Mouse (Mus musculus): Measurements from ENCODE around the gene Cpe. TPM values are rescaled to one million over a fixed set of nuclear protein-coding genes. Genes with fewer than 3 reads are reported as not detected.

The Cpe gene
- 426 and 488 TPM in 2 replicates for polyA plus RNA-seq (2016; fragmentation: Nextera tagmentation; extraction: Ambion mirVana)

GRCm38 (mm10) chr8:64692651-64693201 is at the start of gene Cpe:
TSS of gene Cpe (minus strand) at chr8:64693054.
- peak within 1 kb of the TSS; percentile 87 for H3K9ac ChIP-seq (replicated peaks)
- H3K36me3 ChIP-seq = no peaks in the 10 kb centered on the region
- no peaks in the 10 kb centered on the region for H3K27me3 ChIP-seq
- peak; percentile 99 for ATAC-seq (ENCODE audit: low FRiP score, low read depth)
- WGBS = under 1% methylated on average over 54 of the region's 54 CpGs
- peak within 1 kb of the TSS; percentile 65 for H3K4me3 ChIP-seq
- peaks cover 24% of the 10 kb centered on the region for H3K4me1 ChIP-seq
- peak within 1 kb of the TSS; percentile 56 for H3K4me2 ChIP-seq (replicated peaks)
- H3K9me3 ChIP-seq = no peaks in the 10 kb centered on the region
- peak within 1 kb of the TSS; percentile 98 for H3K27ac ChIP-seq (replicated peaks)

DNA sequence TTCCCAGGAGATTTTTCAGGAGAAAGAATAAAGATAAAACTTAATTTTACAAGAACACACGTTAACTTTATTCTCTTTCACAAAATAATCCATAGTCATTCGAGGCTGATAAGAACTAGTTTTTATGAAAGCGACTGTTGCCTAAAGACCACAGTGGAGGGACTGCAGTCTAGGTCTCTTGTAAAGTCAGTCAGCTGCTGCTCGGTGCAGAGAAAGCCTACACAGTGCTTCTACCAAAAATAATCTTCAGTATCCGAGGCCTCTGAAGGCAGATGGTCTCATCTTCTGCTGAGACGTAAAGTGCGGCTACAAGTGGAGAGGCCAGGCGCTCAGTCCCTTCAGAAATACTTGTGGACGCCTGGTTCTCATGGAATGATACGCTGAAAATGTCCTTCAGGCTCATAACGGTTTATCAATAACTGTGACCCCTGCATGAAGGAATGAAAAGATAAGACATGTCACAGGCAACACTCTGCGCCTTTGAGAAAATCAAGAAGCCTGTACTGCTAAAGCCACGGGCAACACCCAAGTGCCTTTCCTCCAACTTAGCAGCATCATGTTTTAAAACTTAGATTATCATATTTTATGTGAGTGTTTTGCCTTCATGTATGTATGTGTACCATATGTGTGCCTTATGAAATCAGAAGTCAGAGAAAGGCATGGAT is 47.8 kb upstream of the Cpe start:
- 93% methylated on average over 13 of the region's 13 CpGs for WGBS
- no peak for ATAC-seq (ENCODE audit: low FRiP score, low read depth)
- no peaks in the 10 kb centered on the region for H3K27me3 ChIP-seq
- no peak overlapping the region for H3K4me2 ChIP-seq (replicated peaks)
- no peaks in the 10 kb centered on the region for H3K9me3 ChIP-seq
- H3K9ac ChIP-seq (replicated peaks) = no peak overlapping the region
- H3K27ac ChIP-seq (replicated peaks) = no peak overlapping the region
- no peaks in the 10 kb centered on the region for H3K4me1 ChIP-seq
- no peak overlapping the region for H3K4me3 ChIP-seq
- H3K36me3 ChIP-seq = peaks cover 6% of the 10 kb centered on the region

- ATAC-seq (ENCODE audit: low FRiP score, low read depth) = no peak
- no peak overlapping the region for H3K9ac ChIP-seq (replicated peaks)
- no peak overlapping the region for H3K4me2 ChIP-seq (replicated peaks)
- 94% methylated on average over 1 of the region's 1 CpGs for WGBS
- peaks cover 6% of the 10 kb centered on the region for H3K36me3 ChIP-seq
- peaks cover 9% of the 10 kb centered on the region for H3K4me1 ChIP-seq
- H3K9me3 ChIP-seq = no peaks in the 10 kb centered on the region
- H3K4me3 ChIP-seq = no peak overlapping the region
- no peaks in the 10 kb centered on the region for H3K27me3 ChIP-seq
- H3K27ac ChIP-seq (replicated peaks) = no peak overlapping the region
Measured at GRCm38 (mm10) chr8:64738916-64739315, 46.1 kb upstream of the Cpe start.

GRCm38 (mm10) chr8:64736767-64737323 is 44.0 kb upstream of the Cpe start:
- Histone ChIP-seq H3K9me3 (no peaks in the 10 kb centered on the region), H3K9ac (replicated peaks) (no peak overlapping the region), H3K4me1 (peaks cover 16% of the 10 kb centered on the region), H3K4me2 (replicated peaks) (no peak overlapping the region), H3K4me3 (no peak overlapping the region), H3K27me3 (no peaks in the 10 kb centered on the region), H3K36me3 (peaks cover 6% of the 10 kb centered on the region; the same call in 1 of the 2 replicates), H3K27ac (replicated peaks) (no peak overlapping the region)
- ATAC-seq (ENCODE audit: low FRiP score, low read depth) = no peak
- 89% methylated on average over 3 of the region's 3 CpGs for WGBS

DNA sequence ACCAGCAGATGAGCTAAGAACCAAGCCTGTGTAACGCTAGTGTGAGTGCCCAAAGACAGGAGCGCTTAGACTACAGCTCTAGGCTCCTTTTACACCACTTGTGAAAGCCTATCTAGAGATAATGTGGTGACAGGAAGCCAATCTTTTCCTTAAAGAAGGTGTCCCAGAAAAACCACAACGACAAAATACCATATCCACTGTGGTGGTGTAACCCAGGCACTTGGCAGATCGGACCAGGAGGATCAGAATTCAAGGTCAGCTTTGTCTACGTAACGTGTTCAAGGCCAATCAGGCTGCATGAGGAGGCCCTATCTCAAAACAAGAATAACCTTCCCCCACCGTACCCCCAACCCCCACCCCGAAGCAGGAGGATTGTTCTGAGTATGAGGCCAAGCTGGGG is 42.3 kb upstream of the Cpe start:
- H3K4me1 ChIP-seq = peaks cover 23% of the 10 kb centered on the region
- 93% methylated on average over 8 of the region's 8 CpGs for WGBS
- no peak overlapping the region for H3K9ac ChIP-seq (replicated peaks)
- 0 out of 2 replicates have a peak overlapping the region, but pooled peaks have one; percentile 4 for H3K27ac ChIP-seq (replicated peaks)
- H3K4me2 ChIP-seq (replicated peaks) = no peak overlapping the region
- H3K4me3 ChIP-seq = no peak overlapping the region
- no peak for ATAC-seq (ENCODE audit: low FRiP score, low read depth)
- H3K36me3 ChIP-seq = peaks cover 10% of the 10 kb centered on the region
- no peaks in the 10 kb centered on the region for H3K27me3 ChIP-seq
- H3K9me3 ChIP-seq = no peaks in the 10 kb centered on the region

- H3K4me2 ChIP-seq (replicated peaks) = peak within 1 kb of the TSS; percentile 59
- H3K4me3 ChIP-seq = peak within 1 kb of the TSS; percentile 85
- no peaks in the 10 kb centered on the region for H3K27me3 ChIP-seq
- peak; percentile 99 for ATAC-seq (ENCODE audit: low FRiP score, low read depth)
- H3K27ac ChIP-seq (replicated peaks) = peak within 1 kb of the TSS; percentile 84
- WGBS = under 1% methylated on average over 60 of the region's 60 CpGs
- H3K4me1 ChIP-seq = peaks cover 37% of the 10 kb centered on the region
- H3K36me3 ChIP-seq = peaks cover 25% of the 10 kb centered on the region
- no peaks in the 10 kb centered on the region for H3K9me3 ChIP-seq
- H3K9ac ChIP-seq (replicated peaks) = peak within 1 kb of the TSS; percentile 76
Measured at GRCm38 (mm10) chr8:64733271-64733943, 40.6 kb upstream of the Cpe start, which contains the start of gene Msmo1. TSS of gene Msmo1 (minus strand) at chr8:64733792.

DNA sequence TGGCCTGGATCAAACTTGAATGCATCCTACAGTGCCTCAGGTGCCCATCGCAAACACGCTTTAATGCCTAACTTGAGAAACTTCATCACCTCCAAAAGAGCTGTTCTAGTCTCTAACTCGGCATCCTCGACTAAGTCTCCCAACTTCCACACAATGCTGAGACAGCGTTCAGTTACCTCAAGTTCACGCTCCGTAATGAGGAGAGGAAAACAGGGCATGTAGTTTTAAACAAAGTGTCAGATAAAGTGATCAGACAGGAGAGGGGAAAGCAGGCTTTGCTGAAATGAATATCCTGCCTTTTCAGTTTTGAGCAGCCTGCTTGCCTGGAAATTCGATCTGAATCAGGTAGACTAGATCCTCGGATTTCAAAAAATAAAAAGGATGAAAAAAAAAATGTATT is 39.7 kb upstream of the Cpe start:
- 9% methylated on average over 9 of the region's 9 CpGs for WGBS
- no peaks in the 10 kb centered on the region for H3K9me3 ChIP-seq
- peak overlapping the region; percentile 59 for H3K4me2 ChIP-seq (replicated peaks)
- peak overlapping the region; percentile 85 for H3K4me3 ChIP-seq
- H3K27me3 ChIP-seq = no peaks in the 10 kb centered on the region
- H3K4me1 ChIP-seq = peaks cover 42% of the 10 kb centered on the region
- peak overlapping the region; percentile 84; the same call in 1 of the 2 replicates for H3K27ac ChIP-seq (replicated peaks)
- H3K9ac ChIP-seq (replicated peaks) = peak overlapping the region; percentile 76
- peaks cover 27% of the 10 kb centered on the region for H3K36me3 ChIP-seq
- no peak for ATAC-seq (ENCODE audit: low FRiP score, low read depth)

- no peak overlapping the region for H3K27ac ChIP-seq (replicated peaks)
- H3K9me3 ChIP-seq = no peaks in the 10 kb centered on the region
- no peak for ATAC-seq (ENCODE audit: low FRiP score, low read depth)
- peaks cover 33% of the 10 kb centered on the region for H3K4me1 ChIP-seq
- no peaks in the 10 kb centered on the region for H3K27me3 ChIP-seq
- H3K4me2 ChIP-seq (replicated peaks) = no peak overlapping the region
- no peak overlapping the region for H3K4me3 ChIP-seq
- H3K9ac ChIP-seq (replicated peaks) = no peak overlapping the region
- H3K36me3 ChIP-seq = peaks cover 69% of the 10 kb centered on the region
- 85% methylated on average over 7 of the region's 7 CpGs for WGBS
Measured at GRCm38 (mm10) chr8:64728156-64728555, 35.3 kb upstream of the Cpe start.

DNA sequence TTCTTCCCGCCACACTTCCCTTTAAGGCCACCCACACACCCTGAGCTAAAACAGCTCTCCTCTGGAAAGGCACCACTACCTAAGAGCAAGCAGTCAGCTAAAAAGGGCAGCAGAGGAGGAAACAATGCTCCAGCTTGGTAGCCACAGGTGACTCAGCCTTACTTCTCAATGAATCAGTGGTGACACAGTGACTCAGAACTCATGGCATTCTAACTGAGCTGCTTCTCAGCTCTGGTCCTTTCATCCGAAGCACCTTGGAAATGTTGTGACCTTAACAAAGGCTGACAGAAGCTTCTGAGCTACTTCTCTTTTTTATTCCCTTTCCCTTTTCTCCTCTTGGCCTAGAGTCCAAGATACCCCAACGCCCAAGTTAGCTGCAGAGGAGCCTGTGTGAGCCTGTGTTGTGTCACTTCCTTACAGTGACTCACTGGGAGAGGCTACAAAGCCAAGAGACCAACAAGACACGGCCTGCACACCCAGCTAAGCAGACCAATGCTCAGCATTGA is 33.4 kb upstream of the Cpe start:
- H3K36me3 ChIP-seq = peaks cover 86% of the 10 kb centered on the region
- WGBS = 88% methylated on average over 4 of the region's 4 CpGs
- H3K9me3 ChIP-seq = no peaks in the 10 kb centered on the region

GRCm38 (mm10) chr8:64723206-64723605 is 30.4 kb upstream of the Cpe start:
- H3K27ac ChIP-seq (replicated peaks) = no peak overlapping the region
- ATAC-seq (ENCODE audit: low FRiP score, low read depth) = no peak
- H3K36me3 ChIP-seq = peaks cover 88% of the 10 kb centered on the region
- H3K4me1 ChIP-seq = peaks cover 3% of the 10 kb centered on the region; the same call in 1 of the 2 replicates
- H3K4me2 ChIP-seq (replicated peaks) = no peak overlapping the region
- H3K4me3 ChIP-seq = no peak overlapping the region
- no peaks in the 10 kb centered on the region for H3K9me3 ChIP-seq
- no peaks in the 10 kb centered on the region for H3K27me3 ChIP-seq
- H3K9ac ChIP-seq (replicated peaks) = no peak overlapping the region
- WGBS = 92% methylated on average over 2 of the region's 2 CpGs

More for the DNA sequence above, 33.4 kb upstream of the Cpe start:
- Histone ChIP-seq H3K27ac (replicated peaks) (no peak overlapping the region), H3K4me1 (peaks cover 24% of the 10 kb centered on the region; the same call in 1 of the 2 replicates), H3K4me3 (no peak overlapping the region), H3K27me3 (no peaks in the 10 kb centered on the region), H3K9ac (replicated peaks) (no peak overlapping the region), H3K4me2 (replicated peaks) (no peak overlapping the region)
- ATAC-seq (ENCODE audit: low FRiP score, low read depth) = no peak

DNA sequence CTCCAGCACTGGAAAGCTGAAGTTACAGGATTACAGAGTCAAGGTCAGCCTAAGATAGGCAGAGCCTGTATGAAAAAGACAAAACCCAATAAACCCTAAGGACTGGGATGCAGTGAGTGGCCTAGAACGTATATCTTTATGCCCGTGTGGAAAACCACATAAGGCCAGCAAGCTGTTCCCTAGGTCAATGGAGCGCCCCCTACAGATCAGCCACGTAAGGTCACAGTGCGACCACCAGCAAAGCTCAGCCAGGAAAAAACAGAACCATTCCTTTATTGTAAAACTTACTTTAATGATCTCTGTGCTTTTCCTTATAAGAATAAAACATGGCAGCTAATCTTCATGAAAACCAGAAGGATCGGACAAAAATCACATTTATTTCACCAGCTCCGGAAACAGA is 25.0 kb upstream of the Cpe start:
- Histone ChIP-seq H3K4me2 (replicated peaks) (no peak overlapping the region), H3K9ac (replicated peaks) (no peak overlapping the region), H3K36me3 (peaks cover 74% of the 10 kb centered on the region), H3K4me1 (no peaks in the 10 kb centered on the region), H3K9me3 (no peaks in the 10 kb centered on the region), H3K4me3 (no peak overlapping the region), H3K27me3 (no peaks in the 10 kb centered on the region), H3K27ac (replicated peaks) (no peak overlapping the region)
- WGBS = 77% methylated on average over 7 of the region's 7 CpGs
- no peak for ATAC-seq (ENCODE audit: low FRiP score, low read depth)

GRCm38 (mm10) chr8:64712499-64712898 is 19.6 kb upstream of the Cpe start:
- H3K27me3 ChIP-seq = no peaks in the 10 kb centered on the region
- no peak overlapping the region for H3K4me2 ChIP-seq (replicated peaks)
- peaks cover 23% of the 10 kb centered on the region for H3K36me3 ChIP-seq
- H3K9me3 ChIP-seq = no peaks in the 10 kb centered on the region
- 91% methylated on average over 7 of the region's 7 CpGs for WGBS
- no peak overlapping the region for H3K9ac ChIP-seq (replicated peaks)
- H3K27ac ChIP-seq (replicated peaks) = no peak overlapping the region
- ATAC-seq (ENCODE audit: low FRiP score, low read depth) = no peak
- H3K4me1 ChIP-seq = no peaks in the 10 kb centered on the region
- no peak overlapping the region for H3K4me3 ChIP-seq

All from midbrain, embryonic 12.5 days (tissue).